Mouse (Mus musculus): ENCODE measurements around the gene Lysmd2. TPM values are rescaled to one million over a fixed set of nuclear protein-coding genes. Genes with fewer than 3 reads are reported as not detected.
A peak's percentile ranks its signal among the peaks of the same experiment; 100 is the strongest.

The Lysmd2 gene
- polyA plus RNA-seq, 1 experiment from 2014 or later, result 31.5 TPM

DNA sequence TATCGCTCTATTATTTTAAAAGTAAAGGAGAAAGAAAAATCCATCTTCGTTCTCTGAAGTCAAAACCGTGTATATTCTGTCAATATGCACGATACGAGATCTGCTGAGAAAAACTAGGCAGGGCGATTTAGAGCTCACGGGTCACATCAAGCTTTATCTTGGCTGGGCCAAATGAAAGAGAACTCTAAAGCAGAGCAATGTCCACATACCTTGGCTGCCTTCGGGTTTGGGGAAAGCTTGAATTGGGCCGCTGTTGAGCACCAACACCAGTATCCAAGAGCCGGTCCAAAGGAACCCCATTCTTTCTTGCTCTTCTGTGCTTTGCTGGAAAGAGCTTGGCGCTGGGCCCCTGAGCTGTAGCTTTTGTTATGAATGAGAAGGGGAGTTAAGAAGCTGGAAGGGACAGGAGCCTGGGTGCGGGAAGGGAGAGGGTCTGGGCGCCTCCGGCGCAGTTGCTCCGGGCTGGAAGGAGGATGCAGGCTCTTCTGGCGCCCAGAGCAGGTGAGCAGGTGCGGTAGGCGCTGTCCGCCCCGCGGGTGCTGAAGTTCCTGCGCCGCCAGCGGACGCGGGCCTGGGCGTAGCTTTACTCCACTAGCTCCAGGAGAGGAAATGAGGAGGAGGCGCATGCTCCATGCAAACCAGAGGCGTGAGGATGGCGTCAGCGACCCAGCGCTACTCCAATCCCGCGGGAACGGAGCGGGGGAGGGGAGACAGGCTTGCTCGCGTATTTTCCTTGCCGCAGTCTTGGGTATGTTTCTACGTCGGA is 58.1 kb downstream of the Lysmd2 start, which contains the start of gene Scg3:
TSS of gene Scg3 (minus strand) at position 631 of the 766 bp plus-strand sequence.
- H3K4me1 ChIP-seq (ENCODE audit: insufficient read depth, low read length), result peaks cover 6% of the 10 kb centered on the region
- H3K9me3 ChIP-seq (ENCODE audit: low read length), result no peaks in the 10 kb centered on the region
- no peaks in the 10 kb centered on the region for H3K36me3 ChIP-seq (ENCODE audit: insufficient read depth, low read length)
- no peak within 1 kb of the TSS for H3K9ac ChIP-seq (replicated peaks; ENCODE audit: low read length)
- ATAC-seq (ENCODE audit: low FRiP score, low TSS enrichment), result peak; percentile 97
- WGBS, result 10% methylated on average over 41 of the region's 42 CpGs
- H3K27ac ChIP-seq (ENCODE audit: low read length), result no peak within 1 kb of the TSS
- H3K27me3 ChIP-seq (ENCODE audit: insufficient read depth, low read length), result no peaks in the 10 kb centered on the region; the same call in 1 of the 2 replicates
- H3K4me3 ChIP-seq (ENCODE audit: low read length), result peak within 1 kb of the TSS; percentile 26
- peak within 1 kb of the TSS; percentile 56 for H3K4me2 ChIP-seq (replicated peaks; ENCODE audit: low read depth, low read length)

DNA sequence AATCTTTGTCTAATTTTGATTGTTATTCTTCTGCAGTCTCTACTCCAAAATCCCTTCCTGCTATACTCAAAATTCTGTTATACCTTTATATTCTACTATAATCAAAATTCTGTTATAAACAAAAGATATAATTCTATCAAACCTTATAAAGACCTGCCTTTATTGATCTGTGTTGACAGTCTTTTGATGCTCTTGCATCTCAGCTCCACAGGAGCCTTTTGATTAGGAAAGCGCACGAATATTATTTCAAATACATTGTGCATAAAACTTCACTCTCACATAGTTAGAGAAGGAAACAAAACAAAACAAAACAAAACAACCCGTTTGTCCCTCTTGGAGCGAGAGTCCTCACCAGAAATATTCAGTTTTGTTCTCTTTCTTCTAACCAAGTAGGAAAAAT is 58.8 kb downstream of the Lysmd2 start:
- Histone ChIP-seq H3K27ac (ENCODE audit: low read length) (no peak overlapping the region), H3K4me3 (ENCODE audit: low read length) (peak overlapping the region; percentile 26; the same call in 1 of the 2 replicates), H3K27me3 (ENCODE audit: insufficient read depth, low read length) (no peaks in the 10 kb centered on the region; the same call in 1 of the 2 replicates), H3K36me3 (ENCODE audit: insufficient read depth, low read length) (no peaks in the 10 kb centered on the region), H3K4me2 (replicated peaks; ENCODE audit: low read depth, low read length) (peak overlapping the region; percentile 56), H3K9ac (replicated peaks; ENCODE audit: low read length) (no peak overlapping the region), H3K9me3 (ENCODE audit: low read length) (no peaks in the 10 kb centered on the region), H3K4me1 (ENCODE audit: insufficient read depth, low read length) (peaks cover 6% of the 10 kb centered on the region)
- 72% methylated on average over 4 of the region's 4 CpGs for WGBS
- no peak for ATAC-seq (ENCODE audit: low FRiP score, low TSS enrichment)

DNA sequence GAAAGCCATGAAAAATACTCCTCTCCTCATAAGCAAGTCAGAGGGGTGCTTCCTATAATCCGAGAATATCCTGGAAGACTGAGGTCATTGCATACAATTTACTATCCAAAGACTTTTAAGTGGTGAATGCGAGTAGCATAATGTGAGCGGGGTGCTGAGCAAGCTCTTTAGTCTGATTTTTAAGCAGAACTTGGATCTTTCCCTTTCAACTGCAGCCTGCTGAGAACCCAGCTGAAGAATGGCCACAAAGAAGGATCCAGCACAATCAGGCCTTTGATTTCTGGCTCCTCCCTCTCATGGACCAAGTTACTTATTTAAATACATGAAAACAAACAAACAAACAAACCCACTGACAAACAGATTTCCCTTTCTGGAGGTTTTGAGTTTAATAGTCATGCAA is 59.2 kb downstream of the Lysmd2 start:
- no peaks in the 10 kb centered on the region; the same call in 1 of the 2 replicates for H3K27me3 ChIP-seq (ENCODE audit: insufficient read depth, low read length)
- H3K27ac ChIP-seq (ENCODE audit: low read length), result no peak overlapping the region
- no peaks in the 10 kb centered on the region for H3K9me3 ChIP-seq (ENCODE audit: low read length)
- no peak overlapping the region for H3K4me2 ChIP-seq (replicated peaks; ENCODE audit: low read depth, low read length)
- ATAC-seq (ENCODE audit: low FRiP score, low TSS enrichment), result no peak
- no peak overlapping the region for H3K4me3 ChIP-seq (ENCODE audit: low read length)
- 76% methylated on average over 3 of the region's 3 CpGs for WGBS
- H3K4me1 ChIP-seq (ENCODE audit: insufficient read depth, low read length), result peaks cover 6% of the 10 kb centered on the region
- H3K36me3 ChIP-seq (ENCODE audit: insufficient read depth, low read length), result no peaks in the 10 kb centered on the region
- no peak overlapping the region for H3K9ac ChIP-seq (replicated peaks; ENCODE audit: low read length)

Other genes with a start within 250 kb of the Lysmd2 start
- 55.0 and 61.9 TPM in 2 replicates for gene Mapk6, start 215.7 kb upstream of the Lysmd2 start, polyA plus RNA-seq (2015; fragmentation: Nextera tagmentation; extraction: Ambion mirVana)
- gene Leo1, start 184.2 kb upstream of the Lysmd2 start, polyA plus RNA-seq (2015; fragmentation: Nextera tagmentation; extraction: Ambion mirVana), result 40.1 and 43.1 TPM in 2 replicates
- gene Tmod3, start 66.1 kb upstream of the Lysmd2 start, polyA plus RNA-seq (2015; fragmentation: Nextera tagmentation; extraction: Ambion mirVana), result 157 and 167 TPM in 2 replicates
- gene Tmod2, start 14.4 kb upstream of the Lysmd2 start, polyA plus RNA-seq (2015; fragmentation: Nextera tagmentation; extraction: Ambion mirVana), result 19.7 and 20.8 TPM in 2 replicates
- 0.59 and 1.3 TPM in 2 replicates for gene Scg3, start 58.3 kb downstream of the Lysmd2 start, polyA plus RNA-seq (2015; fragmentation: Nextera tagmentation; extraction: Ambion mirVana)
- 1.2 and 1.9 TPM in 2 replicates for gene Bmp5, start 149.6 kb downstream of the Lysmd2 start, polyA plus RNA-seq (2015; fragmentation: Nextera tagmentation; extraction: Ambion mirVana)